Mouse (Mus musculus): ENCODE measurements around the gene Gm28308. TPM values are rescaled to one million over a fixed set of nuclear protein-coding genes. Genes with fewer than 3 reads are reported as not detected.
A peak's percentile ranks its signal among the peaks of the same experiment; 100 is the strongest.

Gene Gm28308
- polyA plus RNA-seq, 1 experiment from 2014 or later = not detected

- Histone ChIP-seq H3K27ac (no peak overlapping the region), H3K27me3 (peaks cover 92% of the 10 kb centered on the region), H3K9ac (no peak overlapping the region), H3K4me2 (replicated peaks) (peak overlapping the region; percentile 41), H3K36me3 (no peaks in the 10 kb centered on the region), H3K4me1 (0 out of 2 replicates have a peak, but pooled peaks cover 9% of the 10 kb centered on the region), H3K9me3 (no peaks in the 10 kb centered on the region), H3K4me3 (peak overlapping the region; percentile 17)
- no peak for ATAC-seq (ENCODE audit: insufficient number of reproducible peaks, insufficient read depth, low FRiP score, low TSS enrichment)
- WGBS = under 1% methylated on average over 42 of the region's 46 CpGs
Observed at GRCm38 (mm10) chr6:52203371-52204049, 9.6 kb downstream of the Gm28308 start.

GRCm38 (mm10) chr6:52203121-52203370, 10.1 kb downstream of the Gm28308 start:
- no peak overlapping the region for H3K9ac ChIP-seq

GRCm38 (mm10) chr6:52202362-52203120, 10.6 kb downstream of the Gm28308 start:
- no peak overlapping the region for H3K4me2 ChIP-seq (replicated peaks)
- no peak overlapping the region for H3K4me3 ChIP-seq
- peaks cover 92% of the 10 kb centered on the region for H3K27me3 ChIP-seq
- 1% methylated on average over 22 of the region's 22 CpGs for WGBS
- H3K27ac ChIP-seq = no peak overlapping the region
- 0 out of 2 replicates have a peak, but pooled peaks cover 9% of the 10 kb centered on the region for H3K4me1 ChIP-seq
- H3K36me3 ChIP-seq = no peaks in the 10 kb centered on the region
- no peak for ATAC-seq (ENCODE audit: insufficient number of reproducible peaks, insufficient read depth, low FRiP score, low TSS enrichment)
- no peaks in the 10 kb centered on the region for H3K9me3 ChIP-seq
- H3K9ac ChIP-seq = no peak overlapping the region

More at GRCm38 (mm10) chr6:52203121-52203370, 10.1 kb downstream of the Gm28308 start:
- H3K4me3 ChIP-seq = no peak overlapping the region; the same call in 1 of the 2 replicates
- H3K4me1 ChIP-seq = 0 out of 2 replicates have a peak, but pooled peaks cover 9% of the 10 kb centered on the region
- no peaks in the 10 kb centered on the region for H3K36me3 ChIP-seq
- H3K27ac ChIP-seq = no peak overlapping the region
- 2% methylated on average over 10 of the region's 10 CpGs for WGBS
- no peak for ATAC-seq (ENCODE audit: insufficient number of reproducible peaks, insufficient read depth, low FRiP score, low TSS enrichment)
- H3K27me3 ChIP-seq = peaks cover 92% of the 10 kb centered on the region
- H3K9me3 ChIP-seq = no peaks in the 10 kb centered on the region
- no peak overlapping the region for H3K4me2 ChIP-seq (replicated peaks)

- 13% methylated on average over 1 of the region's 1 CpGs for WGBS
- H3K36me3 ChIP-seq = no peaks in the 10 kb centered on the region
Observed at GRCm38 (mm10) chr6:52201269-52201668, 11.9 kb downstream of the Gm28308 start.

GRCm38 (mm10) chr6:52200751-52201250, 12.3 kb downstream of the Gm28308 start:
- H3K36me3 ChIP-seq = no peaks in the 10 kb centered on the region
- H3K4me1 ChIP-seq = 0 out of 2 replicates have a peak, but pooled peaks cover 9% of the 10 kb centered on the region
- ATAC-seq (ENCODE audit: insufficient number of reproducible peaks, insufficient read depth, low FRiP score, low TSS enrichment) = no peak
- no peak overlapping the region for H3K9ac ChIP-seq
- 6% methylated on average over 10 of the region's 10 CpGs for WGBS
- H3K9me3 ChIP-seq = no peaks in the 10 kb centered on the region
- no peak overlapping the region for H3K4me3 ChIP-seq
- H3K27me3 ChIP-seq = peaks cover 92% of the 10 kb centered on the region
- H3K4me2 ChIP-seq (replicated peaks) = no peak overlapping the region
- H3K27ac ChIP-seq = no peak overlapping the region

More at GRCm38 (mm10) chr6:52201269-52201668, 11.9 kb downstream of the Gm28308 start:
- Histone ChIP-seq H3K27me3 (peaks cover 92% of the 10 kb centered on the region), H3K4me2 (replicated peaks) (no peak overlapping the region), H3K9me3 (no peaks in the 10 kb centered on the region), H3K4me1 (0 out of 2 replicates have a peak, but pooled peaks cover 9% of the 10 kb centered on the region), H3K27ac (no peak overlapping the region), H3K4me3 (no peak overlapping the region), H3K9ac (no peak overlapping the region)
- no peak for ATAC-seq (ENCODE audit: insufficient number of reproducible peaks, insufficient read depth, low FRiP score, low TSS enrichment)

GRCm38 (mm10) chr6:52200073-52200750, 12.9 kb downstream of the Gm28308 start:
- Histone ChIP-seq H3K9ac (no peak overlapping the region), H3K4me3 (no peak overlapping the region), H3K4me2 (replicated peaks) (no peak overlapping the region), H3K4me1 (0 out of 2 replicates have a peak, but pooled peaks cover 9% of the 10 kb centered on the region), H3K9me3 (no peaks in the 10 kb centered on the region), H3K36me3 (no peaks in the 10 kb centered on the region), H3K27me3 (peaks cover 91% of the 10 kb centered on the region), H3K27ac (no peak overlapping the region)
- ATAC-seq (ENCODE audit: insufficient number of reproducible peaks, insufficient read depth, low FRiP score, low TSS enrichment) = no peak
- WGBS = 2% methylated on average over 30 of the region's 30 CpGs

- ATAC-seq (ENCODE audit: insufficient number of reproducible peaks, insufficient read depth, low FRiP score, low TSS enrichment) = no peak
- Histone ChIP-seq H3K4me3 (no peak overlapping the region), H3K4me2 (replicated peaks) (no peak overlapping the region), H3K9ac (no peak overlapping the region), H3K27me3 (peaks cover 88% of the 10 kb centered on the region), H3K4me1 (no peaks in the 10 kb centered on the region), H3K27ac (no peak overlapping the region), H3K9me3 (no peaks in the 10 kb centered on the region), H3K36me3 (no peaks in the 10 kb centered on the region)
- WGBS = 1% methylated on average over 10 of the region's 10 CpGs
Observed at GRCm38 (mm10) chr6:52197271-52197670, 15.9 kb downstream of the Gm28308 start.

GRCm38 (mm10) chr6:52196811-52197210, 16.3 kb downstream of the Gm28308 start:
- H3K9me3 ChIP-seq = no peaks in the 10 kb centered on the region
- no peak overlapping the region for H3K4me3 ChIP-seq
- H3K36me3 ChIP-seq = no peaks in the 10 kb centered on the region
- no peak overlapping the region for H3K27ac ChIP-seq
- H3K4me1 ChIP-seq = peaks cover 4% of the 10 kb centered on the region; the same call in 1 of the 2 replicates
- 2% methylated on average over 9 of the region's 9 CpGs for WGBS
- peaks cover 92% of the 10 kb centered on the region for H3K27me3 ChIP-seq
- H3K4me2 ChIP-seq (replicated peaks) = no peak overlapping the region
- no peak overlapping the region for H3K9ac ChIP-seq
- no peak for ATAC-seq (ENCODE audit: insufficient number of reproducible peaks, insufficient read depth, low FRiP score, low TSS enrichment)

- ATAC-seq (ENCODE audit: insufficient number of reproducible peaks, insufficient read depth, low FRiP score, low TSS enrichment) = no peak
- Histone ChIP-seq H3K4me1 (peaks cover 9% of the 10 kb centered on the region; the same call in 1 of the 2 replicates), H3K27me3 (peaks cover 95% of the 10 kb centered on the region), H3K9me3 (no peaks in the 10 kb centered on the region), H3K4me2 (replicated peaks) (no peak overlapping the region), H3K4me3 (no peak overlapping the region), H3K27ac (no peak overlapping the region), H3K9ac (no peak overlapping the region), H3K36me3 (no peaks in the 10 kb centered on the region)
- 2% methylated on average over 10 of the region's 10 CpGs for WGBS
Observed at GRCm38 (mm10) chr6:52194690-52195089, 18.4 kb downstream of the Gm28308 start.

GRCm38 (mm10) chr6:52191860-52192550, 21.1 kb downstream of the Gm28308 start:
- Histone ChIP-seq H3K4me2 (replicated peaks) (peak overlapping the region; percentile 63), H3K4me3 (peak overlapping the region; percentile 37), H3K27me3 (peaks cover 96% of the 10 kb centered on the region), H3K36me3 (no peaks in the 10 kb centered on the region), H3K4me1 (peaks cover 9% of the 10 kb centered on the region; the same call in 1 of the 2 replicates), H3K9ac (no peak overlapping the region), H3K27ac (no peak overlapping the region), H3K9me3 (no peaks in the 10 kb centered on the region)
- no peak for ATAC-seq (ENCODE audit: insufficient number of reproducible peaks, insufficient read depth, low FRiP score, low TSS enrichment)
- WGBS = 1% methylated on average over 40 of the region's 55 CpGs
